Mouse (Mus musculus): ENCODE results near the gene Ankrd23. TPM values are rescaled to one million over a fixed set of nuclear protein-coding genes. Genes with fewer than 3 reads are reported as not detected.

The Ankrd23 gene
- polyA plus RNA-seq, 1 experiment from 2014 or later: 6.9 TPM

- Histone ChIP-seq H3K36me3 (peaks cover 59% of the 10 kb centered on the region), H3K4me2 (no peak overlapping the region), H3K4me3 (no peak overlapping the region), H3K9me3 (replicated peaks) (no peaks in the 10 kb centered on the region), H3K27ac (no peak overlapping the region), H3K27me3 (replicated peaks) (peaks cover 21% of the 10 kb centered on the region), H3K9ac (no peak overlapping the region), H3K4me1 (peaks cover 31% of the 10 kb centered on the region)
- no peak for ATAC-seq
- 79% methylated on average over 20 of the region's 20 CpGs for WGBS (ENCODE audit: insufficient replicate concordance)
These were observed 13.6 kb upstream of the Ankrd23 start for GRCm38 (mm10) chr1:36550075-36550863.

GRCm38 (mm10) chr1:36549491-36549890, 12.8 kb upstream of the Ankrd23 start:
- H3K27me3 ChIP-seq (replicated peaks): peaks cover 13% of the 10 kb centered on the region
- no peak overlapping the region for H3K4me3 ChIP-seq
- 77% methylated on average over 18 of the region's 18 CpGs for WGBS (ENCODE audit: insufficient replicate concordance)
- ATAC-seq: no peak
- H3K4me2 ChIP-seq: no peak overlapping the region
- H3K27ac ChIP-seq: no peak overlapping the region
- peaks cover 57% of the 10 kb centered on the region for H3K36me3 ChIP-seq
- H3K9me3 ChIP-seq (replicated peaks): no peaks in the 10 kb centered on the region
- peaks cover 25% of the 10 kb centered on the region for H3K4me1 ChIP-seq
- H3K9ac ChIP-seq: no peak overlapping the region

GRCm38 (mm10) chr1:36548771-36549170, 12.1 kb upstream of the Ankrd23 start:
- Histone ChIP-seq H3K36me3 (peaks cover 49% of the 10 kb centered on the region), H3K4me1 (peaks cover 25% of the 10 kb centered on the region)

GRCm38 (mm10) chr1:36547981-36548598, 11.4 kb upstream of the Ankrd23 start:
- H3K9me3 ChIP-seq (replicated peaks): no peaks in the 10 kb centered on the region
- H3K4me1 ChIP-seq: peaks cover 25% of the 10 kb centered on the region
- H3K27ac ChIP-seq: no peak overlapping the region
- no peak for ATAC-seq
- no peak overlapping the region for H3K4me3 ChIP-seq
- no peak overlapping the region for H3K9ac ChIP-seq
- H3K36me3 ChIP-seq: peaks cover 43% of the 10 kb centered on the region
- no peak overlapping the region for H3K4me2 ChIP-seq
- 67% methylated on average over 9 of the region's 9 CpGs for WGBS (ENCODE audit: insufficient replicate concordance)
- H3K27me3 ChIP-seq (replicated peaks): no peaks in the 10 kb centered on the region

More at GRCm38 (mm10) chr1:36548771-36549170, 12.1 kb upstream of the Ankrd23 start:
- Histone ChIP-seq H3K9ac (no peak overlapping the region), H3K27ac (no peak overlapping the region), H3K9me3 (replicated peaks) (no peaks in the 10 kb centered on the region), H3K4me2 (no peak overlapping the region), H3K4me3 (no peak overlapping the region), H3K27me3 (replicated peaks) (peaks cover 6% of the 10 kb centered on the region)
- no peak for ATAC-seq
- 70% methylated on average over 8 of the region's 8 CpGs for WGBS (ENCODE audit: insufficient replicate concordance)

GRCm38 (mm10) chr1:36546888-36547471, 10.3 kb upstream of the Ankrd23 start, which contains the start of gene Ankrd39:
TSS of gene Ankrd39 (minus strand) at chr1:36547445.
- peak within 1 kb of the TSS; percentile 49 for H3K27ac ChIP-seq
- H3K9me3 ChIP-seq (replicated peaks): no peaks in the 10 kb centered on the region
- H3K4me1 ChIP-seq: peaks cover 25% of the 10 kb centered on the region
- peak within 1 kb of the TSS; percentile 71 for H3K9ac ChIP-seq
- peaks cover 43% of the 10 kb centered on the region for H3K36me3 ChIP-seq
- 0% methylated on average over 43 of the region's 43 CpGs for WGBS (ENCODE audit: insufficient replicate concordance)
- peak; percentile 99 for ATAC-seq
- H3K4me2 ChIP-seq: peak within 1 kb of the TSS; percentile 90
- H3K4me3 ChIP-seq: peak within 1 kb of the TSS; percentile 74
- H3K27me3 ChIP-seq (replicated peaks): no peaks in the 10 kb centered on the region

- H3K9me3 ChIP-seq (replicated peaks): no peaks in the 10 kb centered on the region
- 52% methylated on average over 19 of the region's 19 CpGs for WGBS (ENCODE audit: insufficient replicate concordance)
- H3K36me3 ChIP-seq: peaks cover 44% of the 10 kb centered on the region
- H3K27ac ChIP-seq: no peak overlapping the region
- peak overlapping the region; percentile 90 for H3K4me2 ChIP-seq
- peaks cover 25% of the 10 kb centered on the region for H3K4me1 ChIP-seq
- ATAC-seq: no peak
- peak overlapping the region; percentile 74 for H3K4me3 ChIP-seq
- no peaks in the 10 kb centered on the region for H3K27me3 ChIP-seq (replicated peaks)
- H3K9ac ChIP-seq: peak overlapping the region; percentile 71
These were observed 9.3 kb upstream of the Ankrd23 start for GRCm38 (mm10) chr1:36545845-36546600.

GRCm38 (mm10) chr1:36545382-36545781, 8.7 kb upstream of the Ankrd23 start:
- Histone ChIP-seq H3K36me3 (peaks cover 43% of the 10 kb centered on the region), H3K4me3 (no peak overlapping the region), H3K9me3 (replicated peaks) (no peaks in the 10 kb centered on the region), H3K27ac (no peak overlapping the region), H3K9ac (no peak overlapping the region), H3K4me2 (peak overlapping the region; percentile 90; the same call in 1 of the 2 replicates), H3K4me1 (peaks cover 25% of the 10 kb centered on the region), H3K27me3 (replicated peaks) (no peaks in the 10 kb centered on the region)
- WGBS (ENCODE audit: insufficient replicate concordance): 37% methylated on average over 2 of the region's 2 CpGs
- ATAC-seq: no peak

GRCm38 (mm10) chr1:36542925-36543324, 6.2 kb upstream of the Ankrd23 start:
- no peak for ATAC-seq
- Histone ChIP-seq H3K4me2 (no peak overlapping the region), H3K27me3 (replicated peaks) (no peaks in the 10 kb centered on the region), H3K9ac (no peak overlapping the region), H3K9me3 (replicated peaks) (no peaks in the 10 kb centered on the region), H3K4me1 (peaks cover 20% of the 10 kb centered on the region), H3K4me3 (no peak overlapping the region), H3K27ac (no peak overlapping the region), H3K36me3 (peaks cover 50% of the 10 kb centered on the region)
- WGBS (ENCODE audit: insufficient replicate concordance): 91% methylated on average over 9 of the region's 9 CpGs

GRCm38 (mm10) chr1:36541844-36542243, 5.2 kb upstream of the Ankrd23 start:
- Histone ChIP-seq H3K27ac (no peak overlapping the region), H3K9ac (no peak overlapping the region), H3K27me3 (replicated peaks) (no peaks in the 10 kb centered on the region), H3K9me3 (replicated peaks) (no peaks in the 10 kb centered on the region), H3K36me3 (peaks cover 54% of the 10 kb centered on the region), H3K4me1 (peaks cover 14% of the 10 kb centered on the region), H3K4me2 (no peak overlapping the region), H3K4me3 (no peak overlapping the region)
- no peak for ATAC-seq
- 91% methylated on average over 16 of the region's 16 CpGs for WGBS (ENCODE audit: insufficient replicate concordance)

- no peak for ATAC-seq
These were observed 4.1 kb upstream of the Ankrd23 start for GRCm38 (mm10) chr1:36540807-36541206.

GRCm38 (mm10) chr1:36540132-36540531, 3.4 kb upstream of the Ankrd23 start:
- ATAC-seq: no peak
- H3K36me3 ChIP-seq: peaks cover 54% of the 10 kb centered on the region
- no peak overlapping the region for H3K4me3 ChIP-seq
- H3K4me1 ChIP-seq: no peaks in the 10 kb centered on the region
- H3K9me3 ChIP-seq (replicated peaks): no peaks in the 10 kb centered on the region
- WGBS (ENCODE audit: insufficient replicate concordance): 84% methylated on average over 11 of the region's 11 CpGs
- H3K4me2 ChIP-seq: no peak overlapping the region
- no peak overlapping the region for H3K9ac ChIP-seq
- no peaks in the 10 kb centered on the region for H3K27me3 ChIP-seq (replicated peaks)
- no peak overlapping the region for H3K27ac ChIP-seq

More at GRCm38 (mm10) chr1:36540807-36541206, 4.1 kb upstream of the Ankrd23 start:
- no peak overlapping the region for H3K9ac ChIP-seq
- H3K36me3 ChIP-seq: peaks cover 54% of the 10 kb centered on the region
- no peaks in the 10 kb centered on the region for H3K9me3 ChIP-seq (replicated peaks)
- no peak overlapping the region for H3K4me3 ChIP-seq
- no peak overlapping the region for H3K4me2 ChIP-seq
- peaks cover 5% of the 10 kb centered on the region for H3K4me1 ChIP-seq
- H3K27me3 ChIP-seq (replicated peaks): no peaks in the 10 kb centered on the region
- 86% methylated on average over 12 of the region's 12 CpGs for whole genome bisulfite sequencing (ENCODE audit: insufficient replicate concordance)
- H3K27ac ChIP-seq: no peak overlapping the region
